Mouse (Mus musculus): ENCODE measurements around the gene Hist1h3d. TPM values are rescaled to one million over a fixed set of nuclear protein-coding genes. Genes with fewer than 3 reads are reported as not detected.

The Hist1h3d gene
- total and polyA plus RNA-seq, 3 experiments = 0.94 to 182 (median 13.5) TPM

GRCm38 (mm10) chr13:23525901-23526300 lies 49.7 kb upstream of the Hist1h3d start:
- peak overlapping the region; percentile 15; the same call in 1 of the 2 replicates for H3K27ac ChIP-seq (ENCODE audit: insufficient read depth, low read depth)
- peak overlapping the region in 2 of 3 experiments; percentile 35 to 53 for H3K4me3 ChIP-seq (replicated peaks in 1 of 3; ENCODE audit: low read depth in 2 of 3, low read length in 2 of 3, poor library complexity in 1 of 3)
- H3K79me2 ChIP-seq (replicated peaks; ENCODE audit: control insufficient read depth, extremely low read depth, insufficient read depth, poor library complexity, severe bottlenecking) = no peaks in the 10 kb centered on the region
- H3K4me1 ChIP-seq (ENCODE audit: control insufficient read depth in 1 of 2, insufficient read depth in 2 of 2) = peaks cover 5 to 44% of the 10 kb centered on the region in 2 experiments; a peak in 3 of 4 replicates
- peak overlapping the region; percentile 45 for H3K9ac ChIP-seq (ENCODE audit: insufficient read depth, low read depth)
- in situ Hi-C loops (cut with MboI; ENCODE audit: low pct_ligation_motif_present, low pct_unique_long_range_greater_than_20kb, low sequenced_read_pairs) = loop anchor here (10.0 kb wide), 1 partner anchor 1491 kb away; the partner anchor contains the start of genes Hist1h2ah and Hist1h2bk
- no peaks in the 10 kb centered on the region for H3K36me3 ChIP-seq (replicated peaks in 1 of 2; ENCODE audit: control insufficient read depth in 1 of 2, insufficient read depth in 1 of 2, low read length in 1 of 2)
- TF ChIP-seq ZKSCAN1 (IDR thresholded peaks at IDR 0.05; ENCODE audit: borderline replicate concordance, low read depth, low read length) = no peak
- TF ChIP-seq CHD2 (IDR thresholded peaks at IDR 0.05; ENCODE audit: low read length) = peak; percentile 97
- dilution Hi-C loops (cut with MboI; ENCODE audit: extremely low pct_ligation_motif_present, extremely low pct_unique_long_range_greater_than_20kb, low sequenced_read_pairs) = no loop called here
- peak overlapping the region; percentile 44 for H3K4me2 ChIP-seq (ENCODE audit: insufficient read depth, low read depth, poor library complexity, severe bottlenecking)
- no peaks in the 10 kb centered on the region for H3K9me3 ChIP-seq (replicated peaks; ENCODE audit: low read length)
- peak; percentile 77 for DNase-seq (ENCODE audit: extremely low read depth)
- no peaks in the 10 kb centered on the region for H3K27me3 ChIP-seq (replicated peaks)

- peak overlapping the region; percentile 46 to 61 (median 53) for H3K4me3 ChIP-seq (replicated peaks in 1 of 3; ENCODE audit: low read depth in 2 of 3, low read length in 2 of 3, poor library complexity in 1 of 3)
- H3K4me1 ChIP-seq (ENCODE audit: control insufficient read depth in 1 of 2, insufficient read depth in 2 of 2) = peaks cover 5 to 40% of the 10 kb centered on the region in 2 experiments; a peak in 3 of 4 replicates
- no peaks in the 10 kb centered on the region for H3K36me3 ChIP-seq (replicated peaks in 1 of 2; ENCODE audit: control insufficient read depth in 1 of 2, insufficient read depth in 1 of 2, low read length in 1 of 2)
- dilution Hi-C loops (cut with MboI; ENCODE audit: extremely low pct_ligation_motif_present, extremely low pct_unique_long_range_greater_than_20kb, low sequenced_read_pairs) (no loop called here), in situ Hi-C loops (cut with MboI; ENCODE audit: low pct_ligation_motif_present, low pct_unique_long_range_greater_than_20kb, low sequenced_read_pairs) (loop anchor here (10.0 kb wide), 1 partner anchor 1492 kb away; the partner anchor contains the start of genes Hist1h2ah and Hist1h2bk)
- no peaks in the 10 kb centered on the region for H3K27me3 ChIP-seq (replicated peaks)
- no peak for TF ChIP-seq RAD21 (IDR thresholded peaks at IDR 0.05; ENCODE audit: low read depth, low read length)
- no peak for TF ChIP-seq JUN (IDR thresholded peaks at IDR 0.05; ENCODE audit: insufficient read depth, low read depth, low read length)
- peak; percentile 96 for TF ChIP-seq MAX (IDR thresholded peaks at IDR 0.05; ENCODE audit: low read length)
- TF ChIP-seq NRF1 (IDR thresholded peaks at IDR 0.05; ENCODE audit: low read depth, low read length) = peak; percentile 50
- TF ChIP-seq MAFK (IDR thresholded peaks at IDR 0.05; ENCODE audit: insufficient replicate concordance, low read length) = peak; percentile 96
- TF ChIP-seq TCF12 (IDR thresholded peaks at IDR 0.05; ENCODE audit: low read depth, low read length) = no peak
- no peak for TF ChIP-seq RCOR1 (conservative IDR thresholded peaks at IDR 0.05; ENCODE audit: low read depth, low read length)
- TF ChIP-seq USF2 (conservative IDR thresholded peaks at IDR 0.05; ENCODE audit: low read depth, low read length) = peak; percentile 64
- TF ChIP-seq USF1 (IDR thresholded peaks at IDR 0.05; ENCODE audit: low read depth, low read length) = peak; percentile 80
- TF ChIP-seq KAT2A (IDR thresholded peaks at IDR 0.05; ENCODE audit: insufficient replicate concordance, low read length) = peak; percentile 87; the same call in 1 of the 2 replicates
- TF ChIP-seq POLR2AphosphoS2 (IDR thresholded peaks at IDR 0.05; ENCODE audit: low read depth, low read length) = no peak
- peak; percentile 91 for TF ChIP-seq ELF1 (IDR thresholded peaks at IDR 0.05; ENCODE audit: low read depth, low read length)
- no peak for TF ChIP-seq SMC3 (IDR thresholded peaks at IDR 0.05; ENCODE audit: low read depth, low read length)
- no peak; the same call in 1 of the 2 replicates for TF ChIP-seq MXI1 (IDR thresholded peaks at IDR 0.05; ENCODE audit: low read depth, low read length)
- no peak for TF ChIP-seq POLR2A (IDR thresholded peaks at IDR 0.05; ENCODE audit: low read depth, low read length)
- 0 out of 2 replicates have a peak, but pooled peaks have one; percentile 23 for TF ChIP-seq CHD2 (IDR thresholded peaks at IDR 0.05; ENCODE audit: low read length)
- peak; percentile 100 for TF ChIP-seq TBP (conservative IDR thresholded peaks at IDR 0.05; ENCODE audit: low read depth, low read length)
- TF ChIP-seq E2F4 (IDR thresholded peaks at IDR 0.05; ENCODE audit: insufficient replicate concordance, low read depth, low read length) = peak; percentile 79; the same call in 1 of the 2 replicates
- TF ChIP-seq MYC (IDR thresholded peaks at IDR 0.05; ENCODE audit: low read depth, low read length) = peak; percentile 93
- TF ChIP-seq CHD1 (IDR thresholded peaks at IDR 0.05; ENCODE audit: low read depth, low read length) = no peak
- no peak for TF ChIP-seq PAX5 (IDR thresholded peaks at IDR 0.05; ENCODE audit: low read length)
- TF ChIP-seq MEF2A (IDR thresholded peaks at IDR 0.05; ENCODE audit: borderline replicate concordance, low read depth, low read length) = no peak
- TF ChIP-seq ZKSCAN1 (IDR thresholded peaks at IDR 0.05; ENCODE audit: borderline replicate concordance, low read depth, low read length) = no peak
- TF ChIP-seq HCFC1 (IDR thresholded peaks at IDR 0.05; ENCODE audit: low read depth, low read length) = no peak
- no peaks in the 10 kb centered on the region for H3K9me3 ChIP-seq (replicated peaks; ENCODE audit: low read length)
- no peaks in the 10 kb centered on the region for H3K79me2 ChIP-seq (replicated peaks; ENCODE audit: control insufficient read depth, extremely low read depth, insufficient read depth, poor library complexity, severe bottlenecking)
- peak overlapping the region; percentile 98 for H3K4me2 ChIP-seq (ENCODE audit: insufficient read depth, low read depth, poor library complexity, severe bottlenecking)
- no peak overlapping the region for H3K27ac ChIP-seq (ENCODE audit: insufficient read depth, low read depth)
- DNase-seq (ENCODE audit: extremely low read depth) = peak; percentile 92
- H3K9ac ChIP-seq (ENCODE audit: insufficient read depth, low read depth) = peak overlapping the region; percentile 71; the same call in 1 of the 2 replicates
These were observed 49.3 kb upstream of the Hist1h3d start for GRCm38 (mm10) chr13:23526312-23526711.

Data from CH12.LX (cell line).